Mouse (Mus musculus) liver, embryonic 14.5 days (tissue): ENCODE results near the gene Rhbdl1. TPM values are rescaled to one million over a fixed set of nuclear protein-coding genes. Genes with fewer than 3 reads are reported as not detected.

ENCODE experiments used
- ATAC-seq: fragments of 200-750 bp; cut with Nextera tagmentation; 2 replicates; pipeline ENCODE4 v1.8.0; 2017; ENCODE audit warnings: moderate number of reproducible peaks, mild to moderate bottlenecking, moderate library complexity; ENCODE audit not compliant: insufficient read depth
- DNase-seq, 3 experiments: peaks; one replicate each; pipeline ENCODE4 v3.0.0-alpha.2; 2012 to 2013; ENCODE audit warnings: low read depth in 3 of 3, low spot score in 3 of 3
- H3K27ac ChIP-seq: fragments of 300-500 bp; sonication (generic); 2 replicates; pipeline ENCODE4 v1.5.1; 2014; ENCODE audit warnings: moderate library complexity, mild to moderate bottlenecking, control low read depth, inconsistent platforms
- H3K27me3 ChIP-seq: fragments of 300-500 bp; sonication (generic); 2 replicates; pipeline ENCODE4 v1.6.1; 2014; ENCODE audit warnings: mild to moderate bottlenecking, low read length, moderate library complexity; ENCODE audit not compliant: control insufficient read depth, insufficient read depth
- H3K36me3 ChIP-seq: fragments of 300-500 bp; sonication (generic); replicated peaks from 2 replicates; pipeline ENCODE4 v1.6.1; 2014; ENCODE audit warnings: low read depth; ENCODE audit not compliant: control insufficient read depth, insufficient read depth
- H3K4me1 ChIP-seq, 2 experiments: fragments of 200-500 bp in 1 of 2; fragments of 300-500 bp in 1 of 2; sonication (generic) in 1 of 2; replicated peaks; 2 replicates each; pipeline ENCODE4 v1.6.1; 2012 to 2014; ENCODE audit warnings: antibody characterized with exemption in 1 of 2, inconsistent platforms in 1 of 2, low read length in 1 of 2; ENCODE audit not compliant: control insufficient read depth in 2 of 2, insufficient read depth in 2 of 2
- H3K4me2 ChIP-seq: fragments of 300-500 bp; sonication (generic); 2 replicates; pipeline ENCODE4 v1.6.1; 2014; ENCODE audit warnings: low read depth, mild to moderate bottlenecking, control low read depth, moderate library complexity
- H3K4me3 ChIP-seq, 2 experiments: fragments of 200-500 bp in 1 of 2; fragments of 300-500 bp in 1 of 2; sonication (generic) in 1 of 2; 2 replicates each; pipeline ENCODE4 v1.5.1; 2012 to 2014; ENCODE audit warnings: low read depth in 2 of 2, low read length in 2 of 2, mild to moderate bottlenecking in 2 of 2, control low read depth in 1 of 2, inconsistent platforms in 1 of 2, moderate library complexity in 1 of 2; ENCODE audit not compliant: insufficient read depth in 1 of 2
- H3K9ac ChIP-seq: fragments of 300-500 bp; sonication (generic); replicated peaks from 2 replicates; pipeline ENCODE4 v1.6.1; 2014; ENCODE audit warnings: mild to moderate bottlenecking, control low read depth, moderate library complexity
- H3K9me3 ChIP-seq: fragments of 300-500 bp; sonication (generic); 2 replicates; pipeline ENCODE4 v1.6.1; 2016; ENCODE audit warnings: low read length, mixed read lengths; ENCODE audit not compliant: control insufficient read depth
- CTCF ChIP-seq: IDR thresholded peaks from 2 replicates; pipeline ENCODE4 v1.5.1; 2016; ENCODE audit warnings: antibody characterized with exemption, low read depth, control low read depth
- EP300 ChIP-seq: IDR thresholded peaks from 2 replicates; pipeline ENCODE4 v1.6.1; 2016; ENCODE audit warnings: antibody characterized with exemption, low read depth
- WGBS: fragments of 180-500 bp; shearing (Covaris S2); extraction: QIAGEN DNeasy Blood & Tissue Kit; methylation state at CpG from one replicate; pipeline ENCODE4 v1.1.7; 2014; ENCODE audit not compliant: insufficient replicate concordance; 5-methylcytosine and 5-hydroxymethylcytosine counted together
- polyA plus RNA-seq, 2 experiments: library from polyadenylated mRNA; depleted of rRNA in 1 of 2; stranded (reverse) in 1 of 2; unstranded in 1 of 2; fragments of >200 nt; fragmentation: Nextera tagmentation in 1 of 2; extraction: Ambion mirVana in 1 of 2; gene quantifications; 2 replicates each; pipeline versions ENCODE4 v1.2.1 to v1.2.3; 2012 to 2014

The Rhbdl1 gene
- polyA plus RNA-seq, 2 experiments = 0.58 to 1.5 TPM

DNA sequence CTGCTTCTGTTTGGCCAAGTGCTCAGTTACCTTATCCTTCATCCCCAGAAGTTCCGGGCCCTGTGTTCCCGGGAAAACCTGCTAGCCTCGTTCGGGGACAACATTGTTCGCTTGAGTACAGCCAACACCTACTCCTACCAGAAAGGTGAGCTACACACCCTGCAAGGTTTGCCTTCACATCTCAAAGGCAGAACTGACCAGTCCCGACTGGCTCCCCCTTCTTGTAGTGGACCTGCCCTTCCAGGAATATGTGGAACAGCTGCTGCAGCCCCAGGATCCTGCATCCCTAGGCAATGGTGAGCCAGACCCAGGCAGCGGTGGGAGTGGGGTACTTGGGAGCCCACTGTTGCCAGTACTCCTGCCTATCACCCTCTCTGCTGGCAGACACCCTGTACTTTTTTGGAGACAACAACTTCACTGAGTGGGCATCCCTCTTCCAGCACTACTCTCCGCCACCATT is 7.5 kb downstream of the Rhbdl1 start:
- H3K9me3 ChIP-seq = no peaks in the 10 kb centered on the region
- TF ChIP-seq EP300 (no peak), CTCF (no peak)
- peak overlapping the region; percentile 70 for H3K4me2 ChIP-seq
- 33% methylated on average over 8 of the region's 8 CpGs for WGBS
- peaks cover 12 to 17% of the 10 kb centered on the region in 2 experiments for H3K4me1 ChIP-seq
- ATAC-seq (no peak), DNase-seq (no peak)
- H3K36me3 ChIP-seq = peaks cover 14% of the 10 kb centered on the region
- peak overlapping the region; percentile 64 to 72 for H3K4me3 ChIP-seq
- no peaks in the 10 kb centered on the region for H3K27me3 ChIP-seq
- H3K9ac ChIP-seq = peak overlapping the region; percentile 67
- H3K27ac ChIP-seq = peak overlapping the region; percentile 38; the same call in 1 of the 2 replicates

DNA sequence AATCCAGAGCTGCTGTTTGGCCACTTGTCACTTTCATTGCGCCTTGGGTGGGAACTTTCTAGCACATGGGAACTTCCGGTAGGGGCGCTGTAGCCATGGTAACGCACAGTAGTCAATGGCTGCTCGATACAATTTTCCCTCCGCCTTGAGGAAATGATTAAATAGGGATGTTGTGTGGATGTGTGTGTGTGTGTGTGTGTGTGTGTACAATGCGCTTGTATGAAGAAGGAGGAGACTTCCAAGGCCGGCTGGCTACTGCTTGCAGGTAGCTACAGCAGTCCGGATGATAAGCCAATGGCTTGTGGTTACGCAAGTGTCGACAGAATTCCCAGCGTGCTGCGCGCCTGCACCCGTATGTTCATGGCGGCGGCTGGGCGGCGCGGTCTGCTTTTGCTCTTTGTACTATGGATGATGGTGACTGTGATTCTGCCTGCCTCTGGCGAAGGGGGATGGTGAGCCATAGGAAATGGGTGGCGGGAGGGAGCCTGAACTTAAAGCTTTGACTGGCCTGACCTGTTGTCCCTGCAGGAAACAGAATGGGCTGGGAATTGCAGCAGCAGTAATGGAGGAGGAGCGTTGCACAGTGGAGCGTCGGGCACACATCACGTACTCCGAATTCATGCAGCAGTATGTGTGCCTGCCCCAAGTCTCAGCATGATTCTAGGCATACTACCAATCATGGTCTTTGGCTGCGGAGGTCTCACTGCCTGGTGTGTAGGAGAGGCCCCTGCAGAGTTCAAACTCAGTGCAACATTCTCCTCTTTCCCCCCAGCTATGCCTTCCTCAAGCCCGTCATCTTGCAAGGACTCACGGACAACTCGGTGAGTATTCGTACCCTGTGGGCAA is 8.2 kb downstream of the Rhbdl1 start, which contains the start of gene Jmjd8:
Gene Jmjd8, plus strand, starts transcription at position 156 of the 846 bp plus-strand sequence.
- DNase-seq (peak; percentile 59 to 69 (median 64)), ATAC-seq (0 out of 2 replicates have a peak, but pooled peaks have one; percentile 11)
- peak within 1 kb of the TSS; percentile 67 for H3K9ac ChIP-seq
- WGBS = 1% methylated on average over 32 of the region's 32 CpGs
- peak within 1 kb of the TSS; percentile 70 for H3K4me2 ChIP-seq
- peak within 1 kb of the TSS; percentile 38 for H3K27ac ChIP-seq
- TF ChIP-seq EP300 = no peak
- TF ChIP-seq CTCF = peak; percentile 67
- H3K27me3 ChIP-seq = no peaks in the 10 kb centered on the region
- no peaks in the 10 kb centered on the region for H3K9me3 ChIP-seq
- peaks cover 14% of the 10 kb centered on the region for H3K36me3 ChIP-seq
- peaks cover 18 to 23% of the 10 kb centered on the region in 2 experiments for H3K4me1 ChIP-seq
- peak within 1 kb of the TSS; percentile 64 to 72 for H3K4me3 ChIP-seq

DNA sequence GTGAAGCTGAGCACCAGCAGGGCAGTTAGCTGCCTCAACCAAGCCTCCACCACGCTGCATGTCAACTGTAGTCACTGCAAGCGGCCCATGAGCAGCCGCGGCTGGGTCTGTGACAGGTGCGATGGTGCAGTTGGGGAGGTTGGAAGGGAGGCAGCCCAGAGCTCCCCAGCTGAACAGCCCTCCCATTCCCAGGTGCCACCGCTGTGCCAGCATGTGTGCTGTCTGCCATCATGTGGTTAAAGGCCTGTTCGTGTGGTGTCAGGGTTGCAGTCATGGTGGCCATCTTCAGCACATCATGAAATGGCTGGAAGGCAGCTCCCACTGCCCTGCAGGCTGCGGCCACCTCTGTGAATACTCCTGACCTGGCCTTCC is 8.9 kb downstream of the Rhbdl1 start:
- TF ChIP-seq CTCF (no peak), EP300 (no peak)
- no peak for DNase-seq
- no peaks in the 10 kb centered on the region for H3K9me3 ChIP-seq
- WGBS = 80% methylated on average over 8 of the region's 8 CpGs
- H3K9ac ChIP-seq = no peak overlapping the region
- peaks cover 14% of the 10 kb centered on the region for H3K36me3 ChIP-seq
- H3K4me2 ChIP-seq = peak overlapping the region; percentile 70
- no peak overlapping the region for H3K27ac ChIP-seq
- no peak for ATAC-seq
- H3K4me1 ChIP-seq = peaks cover 18 to 22% of the 10 kb centered on the region in 2 experiments
- peak overlapping the region; percentile 64 to 72; a peak in 2 of 4 replicates for H3K4me3 ChIP-seq
- H3K27me3 ChIP-seq = no peaks in the 10 kb centered on the region

- 84% methylated on average over 22 of the region's 22 CpGs for WGBS
- H3K4me1 ChIP-seq = peaks cover 18 to 25% of the 10 kb centered on the region in 2 experiments
- TF ChIP-seq EP300 = no peak
- no peak for TF ChIP-seq CTCF
Measured at GRCm38 (mm10) chr17:25827546-25828222, 9.4 kb downstream of the Rhbdl1 start.

GRCm38 (mm10) chr17:25827011-25827410 is 10.1 kb downstream of the Rhbdl1 start:
- ATAC-seq (no peak), DNase-seq (no peak)
- Histone ChIP-seq H3K9me3 (no peaks in the 10 kb centered on the region), H3K4me3 (no peak overlapping the region), H3K27me3 (no peaks in the 10 kb centered on the region; the same call in 1 of the 2 replicates), H3K27ac (no peak overlapping the region), H3K4me2 (no peak overlapping the region), H3K9ac (no peak overlapping the region), H3K36me3 (peaks cover 14% of the 10 kb centered on the region), H3K4me1 (peaks cover 18 to 25% of the 10 kb centered on the region in 2 experiments)
- 87% methylated on average over 13 of the region's 13 CpGs for WGBS
- TF ChIP-seq EP300 (no peak), CTCF (no peak)

More at GRCm38 (mm10) chr17:25827546-25828222, 9.4 kb downstream of the Rhbdl1 start:
- Histone ChIP-seq H3K36me3 (peaks cover 14% of the 10 kb centered on the region), H3K27ac (no peak overlapping the region), H3K9me3 (no peaks in the 10 kb centered on the region), H3K9ac (no peak overlapping the region), H3K4me2 (no peak overlapping the region), H3K4me3 (no peak overlapping the region), H3K27me3 (no peaks in the 10 kb centered on the region)
- ATAC-seq (no peak), DNase-seq (no peak)
